Mouse (Mus musculus) midbrain, embryonic 14.5 days (tissue): ENCODE results near the gene Tmem53. TPM values are rescaled to one million over a fixed set of nuclear protein-coding genes. Genes with fewer than 3 reads are reported as not detected.
"Not testable (repeated sequence)": the region's sequence is repeated elsewhere in the genome, so short reads cannot be mapped to it uniquely, and the experiment has no call there.

Experiments used
- ATAC-seq: fragments of 200-750 bp; cut with Nextera tagmentation; 2 replicates; pipeline ENCODE4 v1.8.0; 2017; ENCODE audit warnings: moderate number of reproducible peaks, moderate library complexity; ENCODE audit not compliant: low FRiP score, low TSS enrichment
- DNase-seq: peaks from one replicate; pipeline ENCODE4 v3.0.0-alpha.2; 2015
- H3K27ac ChIP-seq: fragments of 300-500 bp; sonication (generic); replicated peaks from 2 replicates; pipeline ENCODE4 v1.5.1; 2014; ENCODE audit warnings: mild to moderate bottlenecking, low read depth, low read length, moderate library complexity
- H3K27me3 ChIP-seq: fragments of 300-500 bp; sonication (generic); 2 replicates; pipeline ENCODE4 v1.6.1; 2014; ENCODE audit warnings: low read length, control low read depth, mixed read lengths; ENCODE audit not compliant: control insufficient read depth, insufficient read depth
- H3K36me3 ChIP-seq: fragments of 300-500 bp; sonication (generic); 2 replicates; pipeline ENCODE4 v1.6.1; 2014; ENCODE audit warnings: low read length, control low read depth; ENCODE audit not compliant: control insufficient read depth, insufficient read depth
- H3K4me1 ChIP-seq: fragments of 300-500 bp; sonication (generic); 2 replicates; pipeline ENCODE4 v1.6.1; 2014; ENCODE audit warnings: mild to moderate bottlenecking, antibody characterized with exemption, low read length, control low read depth; ENCODE audit not compliant: control insufficient read depth, insufficient read depth
- H3K4me2 ChIP-seq: fragments of 300-500 bp; sonication (generic); 2 replicates; pipeline ENCODE4 v1.6.1; 2014; ENCODE audit warnings: mild to moderate bottlenecking, low read length, moderate library complexity
- H3K4me3 ChIP-seq: fragments of 300-500 bp; sonication (generic); replicated peaks from 2 replicates; pipeline ENCODE4 v1.5.1; 2014; ENCODE audit warnings: low read depth, low read length
- H3K9ac ChIP-seq: fragments of 300-500 bp; sonication (generic); replicated peaks from 2 replicates; pipeline ENCODE4 v1.6.1; 2014; ENCODE audit warnings: mild to moderate bottlenecking, low read length, moderate library complexity
- H3K9me3 ChIP-seq: fragments of 300-500 bp; sonication (generic); 2 replicates; pipeline ENCODE4 v1.6.1; 2016; ENCODE audit warnings: low read length, control low read depth, mixed read lengths; ENCODE audit not compliant: control insufficient read depth
- WGBS: fragments of 180-500 bp; shearing (Covaris S2); extraction: QIAGEN DNeasy Blood & Tissue Kit; methylation state at CpG from one replicate; pipeline ENCODE4 v1.1.7; 2014; 5-methylcytosine and 5-hydroxymethylcytosine counted together
- polyA plus RNA-seq: library from polyadenylated mRNA; unstranded; fragments of >200 nt; fragmentation: Nextera tagmentation; extraction: Ambion mirVana; gene quantifications from 2 replicates; pipeline ENCODE4 v1.2.1, GENCODE M21; 2014

The Tmem53 gene
- polyA plus RNA-seq, 1 experiment from 2014 or later: 12.2 TPM

- Histone ChIP-seq H3K4me2 (no peak overlapping the region), H3K27me3 (no peaks in the 10 kb centered on the region), H3K9ac (no peak overlapping the region), H3K4me3 (no peak overlapping the region), H3K36me3 (no peaks in the 10 kb centered on the region), H3K4me1 (peaks cover 7% of the 10 kb centered on the region; the same call in 1 of the 2 replicates), H3K9me3 (no peaks in the 10 kb centered on the region), H3K27ac (no peak overlapping the region)
- no peak for DNase-seq
- no peak for ATAC-seq
- WGBS: 45% methylated on average over 6 of the region's 6 CpGs
Measured at GRCm38 (mm10) chr4:117254672-117255071, 2.9 kb downstream of the Tmem53 start.

DNA sequence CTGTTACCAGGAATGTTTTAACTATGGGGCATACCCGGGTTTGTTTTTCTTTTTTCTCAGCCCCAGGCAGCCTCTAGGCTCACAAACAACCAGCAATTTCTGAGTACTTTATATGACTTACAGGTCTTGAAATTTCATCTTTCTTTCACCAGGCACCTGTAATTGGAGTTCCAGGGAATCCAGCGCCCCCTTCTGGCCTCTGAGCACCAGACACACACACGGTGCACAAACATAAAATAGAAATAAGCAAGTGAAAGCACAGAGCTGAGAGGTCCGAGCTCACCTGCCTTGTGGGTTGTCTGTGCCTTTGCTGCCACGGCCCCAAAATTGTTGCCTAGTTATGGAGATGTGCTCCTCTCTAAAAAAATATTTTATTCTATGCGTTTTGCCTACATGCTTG is 8.2 kb downstream of the Tmem53 start:
- 72% methylated on average over 6 of the region's 6 CpGs for WGBS
- H3K4me2 ChIP-seq, H3K27ac ChIP-seq, H3K9ac ChIP-seq, H3K27me3 ChIP-seq, H3K9me3 ChIP-seq, H3K4me1 ChIP-seq, DNase-seq, ATAC-seq, H3K4me3 ChIP-seq, H3K36me3 ChIP-seq: not testable (repeated sequence)

- DNase-seq: no peak
- 85% methylated on average over 2 of the region's 2 CpGs for WGBS
- Histone ChIP-seq H3K9ac (no peak overlapping the region), H3K4me1 (no peaks in the 10 kb centered on the region), H3K4me2 (no peak overlapping the region), H3K27ac (no peak overlapping the region), H3K27me3 (no peaks in the 10 kb centered on the region), H3K4me3 (no peak overlapping the region), H3K9me3 (no peaks in the 10 kb centered on the region), H3K36me3 (no peaks in the 10 kb centered on the region)
- no peak for ATAC-seq
Measured at GRCm38 (mm10) chr4:117261222-117261621, 9.5 kb downstream of the Tmem53 start.

- no peak overlapping the region for H3K9ac ChIP-seq
- DNase-seq (no peak), ATAC-seq (no peak)
- 75% methylated on average over 13 of the region's 13 CpGs for WGBS
- no peaks in the 10 kb centered on the region for H3K9me3 ChIP-seq
- H3K36me3 ChIP-seq: no peaks in the 10 kb centered on the region
- H3K4me3 ChIP-seq: no peak overlapping the region
- no peak overlapping the region for H3K27ac ChIP-seq
- no peak overlapping the region for H3K4me2 ChIP-seq
- no peaks in the 10 kb centered on the region for H3K27me3 ChIP-seq
- no peaks in the 10 kb centered on the region for H3K4me1 ChIP-seq
Measured at GRCm38 (mm10) chr4:117262101-117262913, 10.6 kb downstream of the Tmem53 start.

DNA sequence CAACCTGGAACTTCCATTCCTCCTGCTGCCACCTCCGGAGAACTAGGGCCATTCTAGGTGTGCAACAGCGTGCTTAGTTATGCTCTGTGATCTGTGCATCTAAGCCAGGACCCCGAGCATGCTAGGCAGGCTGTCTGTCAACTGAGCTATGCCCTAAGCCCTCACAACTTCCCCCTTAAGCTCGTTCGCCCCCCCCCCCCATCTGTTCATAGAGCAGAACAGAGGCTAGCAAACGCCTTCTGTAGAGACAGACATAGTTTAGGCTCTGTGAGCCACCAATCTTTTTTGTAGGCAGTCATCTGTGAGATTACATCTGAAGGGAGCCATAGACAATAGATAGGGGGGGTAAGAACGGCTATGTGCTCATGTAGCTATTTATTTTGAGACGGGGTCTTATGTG is 11.2 kb downstream of the Tmem53 start:
- H3K4me3 ChIP-seq: no peak overlapping the region
- H3K27me3 ChIP-seq: 0 out of 2 replicates have a peak, but pooled peaks cover 5% of the 10 kb centered on the region
- no peak overlapping the region for H3K27ac ChIP-seq
- H3K9me3 ChIP-seq: no peaks in the 10 kb centered on the region
- ATAC-seq: no peak
- no peaks in the 10 kb centered on the region for H3K36me3 ChIP-seq
- no peak for DNase-seq
- 50% methylated on average over 8 of the region's 8 CpGs for WGBS
- H3K9ac ChIP-seq: no peak overlapping the region
- H3K4me1 ChIP-seq: no peaks in the 10 kb centered on the region
- no peak overlapping the region for H3K4me2 ChIP-seq

DNA sequence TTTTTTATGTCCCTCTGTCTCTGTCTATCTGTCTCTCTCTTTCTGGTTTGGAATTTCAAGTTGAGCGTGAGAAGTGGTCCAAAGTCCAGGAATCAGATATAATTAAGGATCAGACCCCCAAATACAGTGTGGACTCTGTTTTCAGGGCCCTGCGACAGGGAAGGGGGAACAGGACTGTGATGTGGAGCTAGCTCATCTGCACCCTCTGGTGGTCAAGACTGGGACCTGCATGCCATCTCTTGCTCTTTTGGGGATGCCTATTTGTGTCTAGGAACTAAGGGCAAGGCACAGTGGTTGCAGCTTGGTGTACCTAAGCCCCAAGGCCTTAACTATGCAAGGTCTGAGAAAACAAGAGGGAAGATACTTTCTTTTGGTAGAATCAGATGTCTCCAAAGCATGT is 15.5 kb downstream of the Tmem53 start:
- Histone ChIP-seq H3K4me3 (no peak overlapping the region), H3K27me3 (peaks cover 23% of the 10 kb centered on the region; the same call in 1 of the 2 replicates), H3K4me1 (0 out of 2 replicates have a peak, but pooled peaks cover 3% of the 10 kb centered on the region), H3K9me3 (no peaks in the 10 kb centered on the region), H3K27ac (no peak overlapping the region), H3K4me2 (no peak overlapping the region), H3K9ac (no peak overlapping the region), H3K36me3 (peaks cover 8% of the 10 kb centered on the region)
- DNase-seq (peak; percentile 86), ATAC-seq (no peak)
- WGBS: 4% methylated on average over 2 of the region's 2 CpGs

DNA sequence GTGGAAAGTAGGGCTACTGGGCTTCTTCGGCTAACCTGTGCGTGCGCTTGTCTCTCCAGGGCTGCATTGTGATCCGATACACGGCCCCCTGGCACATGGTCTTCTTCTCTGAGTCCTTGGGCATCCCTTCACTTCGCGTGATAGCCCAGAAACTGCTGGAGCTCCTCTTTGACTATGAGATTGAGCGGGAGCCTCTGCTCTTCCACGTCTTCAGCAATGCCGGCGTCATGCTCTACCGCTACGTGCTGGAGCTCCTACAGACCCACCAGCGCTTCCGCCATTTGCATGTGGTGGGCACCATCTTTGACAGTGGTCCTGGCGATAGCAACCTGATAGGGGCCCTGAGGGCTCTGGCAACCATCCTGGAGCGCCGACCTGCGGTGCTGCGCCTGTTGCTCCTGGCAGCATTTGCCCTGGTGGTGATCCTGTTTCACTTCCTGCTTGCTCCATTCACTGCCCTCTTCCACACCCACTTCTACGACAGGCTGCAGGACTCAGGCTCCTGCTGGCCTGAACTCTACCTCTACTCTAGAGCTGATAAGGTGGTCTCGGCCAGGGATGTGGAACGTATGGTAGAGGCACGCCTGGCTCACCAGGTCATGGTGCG is 16.2 kb downstream of the Tmem53 start:
- DNase-seq (no peak), ATAC-seq (no peak)
- H3K9me3 ChIP-seq: no peaks in the 10 kb centered on the region
- H3K4me1 ChIP-seq: peaks cover 9% of the 10 kb centered on the region
- no peak overlapping the region for H3K4me2 ChIP-seq
- H3K27ac ChIP-seq: no peak overlapping the region
- no peak overlapping the region for H3K4me3 ChIP-seq
- H3K36me3 ChIP-seq: peaks cover 13% of the 10 kb centered on the region
- WGBS: 89% methylated on average over 25 of the region's 25 CpGs
- H3K27me3 ChIP-seq: peaks cover 23% of the 10 kb centered on the region; the same call in 1 of the 2 replicates
- no peak overlapping the region for H3K9ac ChIP-seq

DNA sequence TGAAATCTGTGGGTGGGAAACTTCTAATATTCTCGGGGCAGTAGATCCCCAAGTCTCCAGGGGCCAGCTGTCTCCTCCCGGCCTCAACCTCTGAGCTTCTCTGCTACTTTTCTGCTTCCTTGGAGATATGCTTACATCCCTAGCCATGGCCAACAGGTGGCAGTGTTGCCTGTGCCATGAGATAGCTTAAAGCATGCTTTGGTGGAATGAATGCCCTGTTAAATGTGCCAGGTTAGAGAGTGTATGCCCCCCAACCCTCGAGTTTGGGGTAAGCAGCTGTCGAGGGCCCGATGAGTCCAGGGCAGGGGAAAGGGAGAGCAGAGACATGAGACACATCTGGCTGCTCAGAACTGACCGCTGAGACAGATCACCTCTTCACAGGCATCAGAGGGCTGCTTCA is 18.5 kb downstream of the Tmem53 start:
- DNase-seq: peak; percentile 93
- 13% methylated on average over 6 of the region's 6 CpGs for WGBS
- peaks cover 10% of the 10 kb centered on the region for H3K4me1 ChIP-seq
- H3K27ac ChIP-seq: no peak overlapping the region
- no peak overlapping the region for H3K9ac ChIP-seq
- H3K4me2 ChIP-seq: no peak overlapping the region
- H3K27me3 ChIP-seq: peaks cover 23% of the 10 kb centered on the region; the same call in 1 of the 2 replicates
- H3K9me3 ChIP-seq: peaks cover 6% of the 10 kb centered on the region
- peaks cover 30% of the 10 kb centered on the region for H3K36me3 ChIP-seq
- no peak overlapping the region for H3K4me3 ChIP-seq
- ATAC-seq: peak; percentile 18; the same call in 1 of the 2 replicates
